Mouse (Mus musculus): ENCODE results near the gene Taar5.

The Taar5 gene

DNA sequence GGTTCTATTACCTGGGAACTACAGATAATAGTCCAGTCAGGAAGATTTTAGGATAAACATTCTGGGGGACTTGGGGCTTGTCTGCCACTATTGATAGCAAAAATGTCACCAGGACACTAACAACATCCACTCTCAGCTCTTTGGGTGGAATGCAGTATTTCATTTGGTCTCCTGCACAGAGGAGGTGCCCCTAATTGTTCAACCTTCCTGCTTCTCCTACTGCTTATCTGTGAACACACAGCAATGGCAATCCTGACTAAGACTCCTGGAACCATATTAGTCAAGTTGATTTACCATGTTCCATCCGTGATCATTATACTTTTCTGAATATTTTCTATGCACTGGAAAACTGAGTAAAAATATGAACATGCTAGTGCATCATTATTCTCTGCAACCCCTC is 37.6 kb downstream of the Taar5 start:
- DNase-seq (ENCODE audit: low spot score in 2 of 2): no peak

Data from frontal cortex, postnatal 36 days (tissue).